Mouse (Mus musculus) ovary, postnatal 36 days (tissue): Measurements from ENCODE around the gene Gm12355.

Experiments
- DNase-seq: peaks from one replicate; pipeline ENCODE4 v3.0.0; 2022; ENCODE audit warnings: low spot score, mixed read lengths

Gene Gm12355

DNA sequence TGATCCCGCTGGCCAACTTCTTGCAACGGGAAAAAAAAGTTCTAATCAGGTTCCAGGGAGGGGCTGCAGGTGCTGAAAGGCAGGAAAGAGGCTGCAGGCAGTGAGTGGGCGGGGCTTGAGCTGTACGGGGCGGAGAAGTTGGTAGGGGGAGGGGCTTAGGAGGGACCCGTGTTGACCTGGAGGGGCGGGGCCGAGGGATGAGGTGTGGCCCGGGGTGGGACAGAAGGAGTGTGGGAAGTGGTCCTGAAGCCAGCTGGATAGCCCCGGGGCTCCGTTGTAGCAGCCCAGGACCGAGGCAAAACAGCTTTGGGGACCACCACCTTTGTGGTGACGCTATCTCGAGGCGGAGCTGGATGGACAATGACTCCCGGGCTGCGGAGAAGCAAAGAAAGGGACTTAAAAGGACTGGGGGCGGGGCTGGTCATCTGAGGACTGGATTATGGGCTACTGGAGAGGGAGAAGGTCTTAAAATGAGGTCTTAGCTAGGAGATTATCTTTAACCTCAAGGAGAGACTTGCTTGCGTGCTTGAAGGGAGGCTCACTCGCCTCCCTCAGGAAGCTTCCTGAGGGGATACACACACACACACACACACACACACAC lies 23.3 kb downstream of the Gm12355 start:
- DNase-seq = no peak

DNA sequence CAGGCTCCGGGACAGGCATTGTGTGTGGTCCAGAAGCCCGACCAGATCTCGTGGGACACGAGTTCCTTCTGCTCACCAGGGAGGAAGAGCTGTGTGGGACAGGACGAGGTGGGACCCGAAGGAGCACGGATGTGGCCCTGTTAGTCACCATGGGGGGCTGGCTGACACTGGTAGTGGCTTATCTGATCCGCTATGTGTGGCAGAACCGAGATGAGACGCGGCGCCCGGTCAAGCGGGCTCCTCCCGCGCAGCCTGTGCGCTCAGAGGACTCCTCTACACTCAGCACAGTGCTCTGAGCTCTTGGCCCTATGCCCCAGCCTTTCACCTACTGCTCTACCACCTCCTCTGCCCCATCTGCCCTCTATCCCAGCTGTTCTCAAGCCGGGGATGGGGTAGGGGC lies 26.2 kb downstream of the Gm12355 start:
- DNase-seq = no peak

DNA sequence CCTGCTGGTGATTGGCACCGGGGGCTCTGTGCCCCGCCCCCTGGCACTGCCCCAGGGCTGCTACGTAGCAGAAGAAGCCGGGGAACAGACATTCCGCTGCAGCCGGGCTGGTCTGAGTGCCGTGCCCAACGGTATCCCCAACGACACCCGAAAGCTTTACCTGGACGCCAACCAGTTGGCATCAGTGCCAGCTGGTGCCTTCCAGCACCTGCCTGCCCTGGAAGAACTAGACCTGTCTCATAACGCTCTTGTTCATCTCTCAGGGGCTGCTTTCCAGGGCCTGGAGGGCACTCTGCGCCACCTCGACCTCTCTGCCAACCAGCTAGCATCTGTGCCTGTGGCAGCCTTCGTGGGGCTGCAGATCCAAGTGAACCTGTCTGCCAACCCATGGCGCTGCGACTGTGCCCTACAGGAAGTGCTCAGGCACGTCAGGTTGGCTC lies 26.6 kb downstream of the Gm12355 start:
- DNase-seq = no peak

DNA sequence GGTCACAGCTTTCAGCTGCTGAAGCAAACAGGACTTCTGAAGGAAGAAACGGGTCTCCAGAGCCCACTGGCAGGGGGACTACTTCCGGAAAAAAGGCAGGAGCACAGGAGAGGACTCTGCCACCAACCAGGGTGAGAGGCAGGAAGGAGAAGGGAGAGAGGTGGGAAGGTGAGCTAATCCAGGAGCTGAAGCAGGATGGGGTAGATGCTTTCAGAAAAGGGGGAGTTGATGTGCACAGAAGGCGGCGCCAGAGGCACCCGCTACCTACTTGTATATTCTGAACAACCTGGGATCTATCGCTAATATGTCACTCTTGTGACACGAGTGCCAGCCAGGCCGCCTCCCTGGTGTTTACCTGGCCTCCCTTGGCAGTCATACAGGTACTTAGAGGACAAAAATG lies 27.5 kb downstream of the Gm12355 start, which contains the start of gene Lrrc3c:
TSS of gene Lrrc3c (plus strand) at position 301 of the 400 bp plus-strand sequence.
- no peak for DNase-seq

DNA sequence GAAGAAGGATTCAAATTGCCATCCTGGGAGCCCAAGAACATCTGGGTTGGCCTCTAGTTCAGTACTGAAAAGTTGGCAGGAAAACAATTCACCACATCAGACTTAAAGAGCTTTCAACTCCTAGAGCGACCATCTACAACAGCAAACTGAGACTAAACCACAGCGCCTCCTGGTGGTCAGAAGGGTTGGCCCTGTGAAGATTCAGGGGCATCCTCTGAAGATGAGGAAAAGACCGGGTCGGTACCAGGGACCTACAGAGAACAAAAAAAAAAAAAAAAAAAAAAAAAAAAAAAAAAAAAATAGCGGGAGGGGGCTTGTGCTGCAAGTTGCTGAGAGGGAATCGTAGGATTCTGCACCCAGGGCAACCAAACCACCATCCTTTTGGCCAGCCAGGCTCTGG lies 28.1 kb downstream of the Gm12355 start:
- DNase-seq = peak; percentile 59

- no peak for DNase-seq
Observed at GRCm38 (mm10) chr11:98595955-98596354, 29.5 kb downstream of the Gm12355 start.

- DNase-seq = no peak
Observed at GRCm38 (mm10) chr11:98595473-98595872, 30.0 kb downstream of the Gm12355 start.

- DNase-seq = no peak
Observed at GRCm38 (mm10) chr11:98595021-98595420, 30.4 kb downstream of the Gm12355 start.

DNA sequence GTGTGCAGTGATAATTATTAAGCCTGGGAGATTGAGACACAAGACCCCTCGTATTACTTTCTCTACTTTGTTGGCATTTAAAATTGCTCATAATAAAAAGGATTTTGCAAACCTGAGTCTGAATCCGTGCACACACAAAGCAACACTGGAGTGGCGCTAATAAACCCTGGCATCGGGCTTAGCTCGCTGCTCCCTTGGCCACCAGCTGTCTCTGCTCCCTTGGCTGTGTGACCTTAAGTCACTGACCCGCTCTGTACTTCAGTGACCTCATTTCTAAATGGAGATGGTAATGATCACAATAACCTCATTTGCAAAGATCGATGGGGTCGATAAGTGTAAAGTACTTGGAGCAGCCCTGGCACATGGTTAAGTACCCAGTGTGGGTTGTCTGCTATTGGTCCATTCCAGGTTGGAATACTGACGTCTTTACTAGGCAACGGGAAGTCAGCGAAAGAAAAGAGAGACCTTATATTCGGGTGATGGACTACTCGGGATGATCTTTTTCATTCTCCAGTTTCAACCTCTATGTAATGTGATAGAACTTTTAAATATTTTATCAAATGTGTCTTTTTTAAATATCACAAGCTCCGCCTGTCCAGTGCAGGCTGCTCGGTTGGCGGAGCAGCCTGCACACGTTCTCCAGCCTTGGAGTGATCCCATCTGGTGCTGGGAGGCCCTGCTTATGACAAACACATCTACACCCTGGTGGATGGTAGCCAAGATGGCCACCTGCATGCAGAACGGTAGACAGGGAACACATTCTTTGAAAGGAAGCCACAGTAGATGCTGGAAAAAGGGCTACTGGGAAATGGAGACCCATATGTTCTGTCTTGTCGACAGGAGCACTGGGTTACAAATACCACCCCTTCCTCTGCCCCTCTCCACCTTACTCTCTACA lies 34.7 kb downstream of the Gm12355 start:
- no peak for DNase-seq

GRCm38 (mm10) chr11:98589306-98589705 lies 36.2 kb downstream of the Gm12355 start:
- DNase-seq = no peak

DNA sequence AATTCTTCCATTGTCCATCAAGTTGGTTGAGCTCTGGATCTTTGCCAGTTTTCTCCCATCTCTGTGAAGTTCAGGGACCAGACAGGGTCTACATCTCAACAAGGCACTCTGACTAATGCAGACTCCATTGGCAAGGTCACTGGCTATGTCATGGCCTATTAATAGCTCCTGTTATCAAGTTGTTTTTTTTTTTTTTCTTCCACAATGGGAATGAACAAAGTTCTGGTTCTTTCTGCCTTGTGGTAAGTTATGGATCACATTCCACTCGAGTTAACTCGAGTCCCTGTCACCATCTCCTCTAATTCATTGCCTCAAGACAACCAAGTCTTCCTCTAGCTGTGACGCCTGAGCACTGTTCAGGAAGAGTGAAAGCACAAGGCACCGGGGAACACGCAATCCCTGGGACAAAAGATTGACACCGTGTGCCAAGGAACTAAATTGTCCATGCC lies 36.6 kb downstream of the Gm12355 start:
- DNase-seq = no peak

- DNase-seq = peak; percentile 79
Observed at GRCm38 (mm10) chr11:98587684-98588546, 37.5 kb downstream of the Gm12355 start.

DNA sequence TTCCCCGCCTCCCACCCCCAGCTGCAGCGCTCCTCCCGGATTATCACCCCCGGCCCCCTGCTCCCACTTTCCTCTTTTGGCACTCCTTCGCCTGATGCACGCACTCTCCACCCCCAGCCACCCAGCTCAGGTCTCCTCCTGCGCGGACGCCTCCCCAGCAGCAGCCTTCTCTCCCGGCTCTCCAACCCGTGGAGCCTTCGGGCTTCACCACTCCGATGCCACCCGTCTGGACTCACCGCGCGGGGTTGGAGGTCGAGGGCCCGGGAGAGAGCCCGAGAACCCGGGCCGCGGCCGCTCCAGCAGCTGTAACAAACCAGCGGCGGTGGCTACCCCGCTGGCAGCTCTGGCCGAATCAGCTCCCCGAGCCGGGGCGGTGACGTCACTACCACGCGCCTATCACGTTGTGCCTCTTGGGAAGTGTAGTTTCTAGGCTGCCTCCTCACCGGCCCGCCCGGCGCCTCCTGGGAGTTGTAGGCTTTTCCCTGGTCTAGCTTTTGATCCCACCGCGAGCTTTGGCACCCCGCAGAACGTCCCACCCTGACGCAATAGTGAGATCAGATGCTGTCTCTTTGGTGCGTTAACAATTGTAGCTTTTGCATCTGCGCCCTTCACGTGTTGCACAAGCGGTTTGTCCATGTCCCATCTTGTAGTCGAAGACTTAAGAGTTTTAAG lies 38.4 kb downstream of the Gm12355 start, which contains the start of gene Ormdl3:
TSS of gene Ormdl3 (minus strand) at position 477 of the 672 bp plus-strand sequence.
- peak; percentile 98 for DNase-seq

- DNase-seq = no peak
Observed at GRCm38 (mm10) chr11:98586087-98586891, 39.2 kb downstream of the Gm12355 start.

DNA sequence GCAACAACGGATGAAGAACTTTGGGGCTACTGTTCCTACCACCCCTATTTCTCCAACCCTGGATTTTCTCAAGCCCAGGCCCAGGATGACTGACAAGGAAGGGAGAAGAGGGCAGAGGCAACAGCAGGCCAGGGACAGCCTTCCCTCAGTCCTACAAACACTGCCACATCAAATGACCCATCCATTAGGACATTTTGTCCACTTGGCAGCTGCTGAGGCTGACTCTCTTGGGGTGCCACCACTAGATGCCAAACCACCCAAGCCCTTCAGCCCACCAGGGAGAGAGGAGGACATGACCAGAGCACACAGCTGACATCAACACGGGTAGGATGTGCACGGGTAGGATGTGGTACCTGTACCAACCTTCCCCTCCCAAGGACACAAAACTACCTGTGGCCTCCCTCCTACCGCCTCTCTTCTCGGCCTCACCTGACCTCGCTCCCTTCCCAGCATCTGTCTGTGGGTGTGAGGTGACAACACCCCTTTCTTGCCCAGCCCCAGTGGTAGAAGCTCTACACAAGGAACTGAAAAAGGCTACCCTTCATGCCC lies 40.8 kb downstream of the Gm12355 start:
- DNase-seq = no peak

GRCm38 (mm10) chr11:98584146-98584545 lies 41.3 kb downstream of the Gm12355 start:
- DNase-seq = no peak

- no peak for DNase-seq
Observed at GRCm38 (mm10) chr11:98583571-98583970, 41.9 kb downstream of the Gm12355 start.

- no peak for DNase-seq
Observed at GRCm38 (mm10) chr11:98583265-98583552, 42.3 kb downstream of the Gm12355 start.

GRCm38 (mm10) chr11:98582551-98583264 lies 42.8 kb downstream of the Gm12355 start:
- no peak for DNase-seq

GRCm38 (mm10) chr11:98582030-98582388 lies 43.5 kb downstream of the Gm12355 start:
- no peak for DNase-seq
